In genomic region chr14:7842631-7843332, GRCm38 (mm10) we compare ENCODE assay signal across 12 mouse cellular contexts. TPM values are rescaled to one million over a fixed set of nuclear protein-coding genes. Genes with fewer than 3 reads are reported as not detected.
DNase-seq lines count a peak whose midpoint lies in the region; ATAC-seq and TF ChIP-seq lines count a peak whose summit lies in the region.
"Had no signal": no experiment of that assay in that cellular context is flagged by ENCODE, and none has a peak within 500 bp of the region (broad histone marks: within the 10 kb centered on the region; RNA-seq: fewer than 3 reads in every experiment).

No protein-coding gene starts in this region.

- no peak for TF ChIP-seq EP300 in stomach, postnatal 0 days (optimal IDR thresholded peaks at IDR 0.05)

- H3K4me3 ChIP-seq in forebrain, embryonic 10.5 days: no peak overlapping the region
- H3K4me3 ChIP-seq in forebrain, embryonic 12.5 days (replicated peaks): no peak overlapping the region
- H3K4me3 ChIP-seq in forebrain, postnatal 0 days (ENCODE audit: low read depth, low read length): no peak overlapping the region
- no peak overlapping the region for H3K4me3 ChIP-seq in stomach, postnatal 0 days (ENCODE audit: low read depth, low read length)
- H3K4me3 ChIP-seq: liver, embryonic 15.5 days; midbrain, embryonic 13.5 days had no signal

- 76% methylated on average over 15 of the region's 15 CpGs for WGBS in forebrain, embryonic 10.5 days
- WGBS in forebrain, embryonic 12.5 days: 72% methylated on average over 15 of the region's 15 CpGs
- WGBS in forebrain, postnatal 0 days: 60% methylated on average over 15 of the region's 15 CpGs
- WGBS in stomach, postnatal 0 days: 63% methylated on average over 15 of the region's 15 CpGs

- H3K9me3 ChIP-seq in forebrain, embryonic 10.5 days: no peaks in the 10 kb centered on the region
- no peaks in the 10 kb centered on the region for H3K9me3 ChIP-seq in forebrain, embryonic 12.5 days
- H3K9me3 ChIP-seq in forebrain, postnatal 0 days (ENCODE audit: low read length): no peaks in the 10 kb centered on the region
- H3K9me3 ChIP-seq in stomach, postnatal 0 days (ENCODE audit: control insufficient read depth, low read length): no peaks in the 10 kb centered on the region
- H3K9me3 ChIP-seq: liver, embryonic 15.5 days; midbrain, embryonic 13.5 days had no signal

- H3K27me3 ChIP-seq in forebrain, embryonic 10.5 days (ENCODE audit: poor library complexity, severe bottlenecking): no peaks in the 10 kb centered on the region
- no peaks in the 10 kb centered on the region for H3K27me3 ChIP-seq in forebrain, embryonic 12.5 days
- H3K27me3 ChIP-seq in forebrain, postnatal 0 days (ENCODE audit: insufficient read depth, low read length): no peaks in the 10 kb centered on the region
- no peaks in the 10 kb centered on the region for H3K27me3 ChIP-seq in stomach, postnatal 0 days (ENCODE audit: control insufficient read depth, insufficient read depth, low read length)
- H3K27me3 ChIP-seq: liver, embryonic 15.5 days; midbrain, embryonic 13.5 days had no signal

- no peak for ATAC-seq in forebrain, embryonic 12.5 days (ENCODE audit: low FRiP score)
- ATAC-seq in forebrain, postnatal 0 days: no peak
- ATAC-seq in stomach, postnatal 0 days (ENCODE audit: low FRiP score, low TSS enrichment): no peak
- ATAC-seq: forebrain, embryonic 16.5 days; midbrain, embryonic 13.5 days had no signal

- peaks cover 92% of the 10 kb centered on the region for H3K4me1 ChIP-seq in forebrain, embryonic 10.5 days
- peaks cover 17% of the 10 kb centered on the region for H3K4me1 ChIP-seq in forebrain, embryonic 12.5 days
- H3K4me1 ChIP-seq in forebrain, postnatal 0 days (ENCODE audit: insufficient read depth): peaks cover 7% of the 10 kb centered on the region; the same call in 1 of the 2 replicates
- 0 out of 2 replicates have a peak, but pooled peaks cover 5% of the 10 kb centered on the region for H3K4me1 ChIP-seq in stomach, postnatal 0 days (replicated peaks; ENCODE audit: control insufficient read depth, insufficient read depth)

- no peak overlapping the region for H3K9ac ChIP-seq in forebrain, embryonic 12.5 days
- H3K9ac ChIP-seq in forebrain, postnatal 0 days: no peak overlapping the region
- no peak overlapping the region for H3K9ac ChIP-seq in stomach, postnatal 0 days (ENCODE audit: low read length)
- H3K9ac ChIP-seq: liver, embryonic 15.5 days; midbrain, embryonic 13.5 days had no signal

- no peak overlapping the region for H3K4me2 ChIP-seq in forebrain, embryonic 12.5 days
- H3K4me2 ChIP-seq in forebrain, postnatal 0 days (ENCODE audit: low read depth): no peak overlapping the region
- no peak overlapping the region for H3K4me2 ChIP-seq in stomach, postnatal 0 days (replicated peaks; ENCODE audit: low read depth)
- H3K4me2 ChIP-seq: liver, embryonic 15.5 days; midbrain, embryonic 13.5 days had no signal

- intact Hi-C loops in gastrocnemius, postnatal 14 days (cut with DNase I; ENCODE audit: low total_unique reads): loop anchor here (5.0 kb wide), 1 partner anchor 40 kb away; no protein-coding TSS in a partner anchor

- H3K36me3 ChIP-seq in forebrain, embryonic 10.5 days (replicated peaks): peaks cover 12% of the 10 kb centered on the region
- H3K36me3 ChIP-seq in forebrain, embryonic 12.5 days (replicated peaks): no peaks in the 10 kb centered on the region
- no peaks in the 10 kb centered on the region for H3K36me3 ChIP-seq in forebrain, postnatal 0 days (ENCODE audit: insufficient read depth)
- H3K36me3 ChIP-seq in stomach, postnatal 0 days (ENCODE audit: control insufficient read depth, insufficient read depth, low read length): no peaks in the 10 kb centered on the region
- H3K36me3 ChIP-seq: liver, embryonic 15.5 days; midbrain, embryonic 13.5 days had no signal

- H3K27ac ChIP-seq in forebrain, embryonic 10.5 days: peak overlapping the region; percentile 75
- H3K27ac ChIP-seq in forebrain, embryonic 12.5 days: no peak overlapping the region
- no peak overlapping the region for H3K27ac ChIP-seq in forebrain, postnatal 0 days (ENCODE audit: low read depth, low read length)
- no peak overlapping the region for H3K27ac ChIP-seq in stomach, postnatal 0 days (replicated peaks)
- H3K27ac ChIP-seq: liver, embryonic 15.5 days; midbrain, embryonic 13.5 days had no signal

- no peak for DNase-seq in forebrain, embryonic 10.5 days (ENCODE audit: extremely low spot score, low spot score)
- DNase-seq in adrenal gland, adult 2 months: peak; percentile 77
- peak; percentile 46 for DNase-seq in gastrocnemius, postnatal 14 days
- DNase-seq in kidney, postnatal 10 days: peak; percentile 43
- DNase-seq in forebrain, postnatal 0 days: no peak
- no peak for DNase-seq in adipocyte (ENCODE audit: low spot score)
- DNase-seq in stomach, postnatal 0 days (ENCODE audit: low spot score): no peak

- no peak for TF ChIP-seq CTCF in forebrain, postnatal 0 days (IDR thresholded peaks at IDR 0.05; ENCODE audit: low read depth)
- TF ChIP-seq CTCF in stomach, postnatal 0 days (IDR thresholded peaks at IDR 0.05; ENCODE audit: low read depth): no peak

RNA-seq across cellular contexts. Expression of gene Flnb, which starts 25.0 kb away (rescaled TPM):
- polyA plus RNA-seq in forebrain, embryonic 10.5 days (2016; fragmentation: Nextera tagmentation; extraction: Ambion mirVana): 22.9 and 24.2 TPM in 2 replicates
- polyA plus RNA-seq in forebrain, embryonic 12.5 days (2016; fragmentation: Nextera tagmentation; extraction: Ambion mirVana): 21.3 and 22.9 TPM in 2 replicates
- total RNA-seq in adrenal gland, adult 2 months (2021): 10 to 100 TPM; 40.8 to 44.9 TPM
- 8.8 and 8.9 TPM in 2 replicates for polyA plus RNA-seq in adrenal gland, adult 2 months (2012; rRNA removed)
- total RNA-seq in gastrocnemius, postnatal 14 days (2021): 10 to 100 TPM; 19.9 to 20.8 TPM
- total RNA-seq in forebrain, postnatal 0 days (2014; rRNA removed): 18.6 and 22.5 TPM in 2 replicates
- 1.3 and 2.3 TPM in 2 replicates for polyA plus RNA-seq in forebrain, postnatal 0 days (2015; fragmentation: Nextera tagmentation; extraction: Ambion mirVana)
- 8.3 and 8.8 TPM in 2 replicates for polyA plus RNA-seq in stomach, postnatal 0 days (2015; fragmentation: Nextera tagmentation; extraction: Ambion mirVana)

RNA-seq across cellular contexts. Expression of gene Gm26661, which starts 51.4 kb away (rescaled TPM):
- polyA plus RNA-seq in forebrain, embryonic 10.5 days (2016; fragmentation: Nextera tagmentation; extraction: Ambion mirVana): not detected in 2 replicates
- not detected in 2 replicates for polyA plus RNA-seq in forebrain, embryonic 12.5 days (2016; fragmentation: Nextera tagmentation; extraction: Ambion mirVana)
- not detected for total RNA-seq in adrenal gland, adult 2 months (2021)
- not detected in 2 replicates for polyA plus RNA-seq in adrenal gland, adult 2 months (2012; rRNA removed)
- total RNA-seq in gastrocnemius, postnatal 14 days (2021): not detected
- total RNA-seq in forebrain, postnatal 0 days (2014; rRNA removed): not detected in 2 replicates
- polyA plus RNA-seq in forebrain, postnatal 0 days (2015; fragmentation: Nextera tagmentation; extraction: Ambion mirVana): not detected in 2 replicates
- polyA plus RNA-seq in stomach, postnatal 0 days (2015; fragmentation: Nextera tagmentation; extraction: Ambion mirVana): not detected in 2 replicates
- polyA plus RNA-seq: forebrain, embryonic 16.5 days; liver, embryonic 15.5 days; midbrain, embryonic 13.5 days; thymus, postnatal 0 days had no signal

Comparison
In these comparisons a context has a peak if more than half of its experiments do, and no peak if none do; other contexts are left out.
1. DNase-seq: peak in adrenal gland, adult 2 months (single experiment), gastrocnemius, postnatal 14 days (single experiment) and kidney, postnatal 10 days (single experiment); none in forebrain, embryonic 10.5 days (single experiment), forebrain, postnatal 0 days (single experiment), adipocyte (single experiment) and stomach, postnatal 0 days (single experiment).